Mouse (Mus musculus): ENCODE results near the gene Pbx4. TPM values are rescaled to one million over a fixed set of nuclear protein-coding genes. Genes with fewer than 3 reads are reported as not detected.

The Pbx4 gene
- polyA plus RNA-seq, 1 experiment from 2014 or later = 3.1 TPM

GRCm38 (mm10) chr8:69890813-69891241 lies 58.5 kb downstream of the Pbx4 start:
- ATAC-seq = no peak
- H3K27me3 ChIP-seq (replicated peaks) = peaks cover 58% of the 10 kb centered on the region
- 45% methylated on average over 19 of the region's 19 CpGs for WGBS (ENCODE audit: insufficient replicate concordance)

GRCm38 (mm10) chr8:69893863-69894262 lies 61.6 kb downstream of the Pbx4 start:
- H3K9ac ChIP-seq = no peak overlapping the region
- no peak overlapping the region for H3K4me3 ChIP-seq
- H3K27me3 ChIP-seq (replicated peaks) = peaks cover 27% of the 10 kb centered on the region
- 55% methylated on average over 17 of the region's 17 CpGs for WGBS (ENCODE audit: insufficient replicate concordance)
- no peak overlapping the region for H3K4me2 ChIP-seq
- 0 out of 2 replicates have a peak, but pooled peaks have one; percentile 13 for ATAC-seq
- H3K9me3 ChIP-seq (replicated peaks) = no peaks in the 10 kb centered on the region
- no peak overlapping the region for H3K27ac ChIP-seq
- peaks cover 50% of the 10 kb centered on the region for H3K4me1 ChIP-seq
- H3K36me3 ChIP-seq = peaks cover 68% of the 10 kb centered on the region

More at GRCm38 (mm10) chr8:69890813-69891241, 58.5 kb downstream of the Pbx4 start:
- H3K4me1 ChIP-seq = peaks cover 36% of the 10 kb centered on the region
- H3K9me3 ChIP-seq (replicated peaks) = no peaks in the 10 kb centered on the region
- H3K27ac ChIP-seq = no peak overlapping the region
- H3K36me3 ChIP-seq = peaks cover 37% of the 10 kb centered on the region
- H3K4me3 ChIP-seq = no peak overlapping the region
- H3K9ac ChIP-seq = no peak overlapping the region
- H3K4me2 ChIP-seq = no peak overlapping the region

DNA sequence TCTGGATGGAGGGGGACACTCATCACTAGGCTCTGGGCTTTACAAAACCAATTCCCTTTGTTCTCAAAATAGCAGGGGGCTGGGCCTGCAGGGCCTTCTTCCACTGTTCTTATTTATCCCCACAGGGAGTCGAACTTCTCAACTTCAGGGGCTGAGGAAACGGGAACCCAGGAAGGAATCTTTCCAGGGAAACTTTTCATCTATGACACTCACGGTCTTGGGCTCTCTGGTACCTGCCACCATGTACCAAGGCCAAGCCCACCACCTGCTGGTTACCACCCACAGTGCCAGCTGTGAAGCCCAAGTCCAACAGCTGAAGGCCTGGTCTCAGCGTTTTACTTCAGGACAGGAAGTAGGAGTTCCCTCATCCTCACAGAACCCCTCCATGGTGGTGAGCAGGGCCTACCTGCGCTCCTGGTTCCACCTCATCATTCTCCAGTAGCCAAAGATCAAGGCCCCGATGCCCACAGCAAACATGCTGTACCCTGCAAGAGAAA lies 62.6 kb downstream of the Pbx4 start:
- Histone ChIP-seq H3K9me3 (replicated peaks) (no peaks in the 10 kb centered on the region), H3K36me3 (peaks cover 77% of the 10 kb centered on the region), H3K4me2 (no peak overlapping the region), H3K9ac (no peak overlapping the region), H3K4me1 (peaks cover 53% of the 10 kb centered on the region), H3K27ac (no peak overlapping the region), H3K4me3 (no peak overlapping the region), H3K27me3 (replicated peaks) (peaks cover 17% of the 10 kb centered on the region)
- ATAC-seq = no peak
- WGBS (ENCODE audit: insufficient replicate concordance) = 71% methylated on average over 6 of the region's 6 CpGs

GRCm38 (mm10) chr8:69895772-69896451 lies 63.6 kb downstream of the Pbx4 start:
- peaks cover 7% of the 10 kb centered on the region; the same call in 1 of the 2 replicates for H3K27me3 ChIP-seq (replicated peaks)
- ATAC-seq = no peak
- peaks cover 64% of the 10 kb centered on the region for H3K4me1 ChIP-seq
- no peak overlapping the region for H3K9ac ChIP-seq
- H3K4me2 ChIP-seq = no peak overlapping the region
- H3K4me3 ChIP-seq = no peak overlapping the region
- no peak overlapping the region for H3K27ac ChIP-seq
- H3K9me3 ChIP-seq (replicated peaks) = no peaks in the 10 kb centered on the region
- peaks cover 80% of the 10 kb centered on the region for H3K36me3 ChIP-seq
- 73% methylated on average over 4 of the region's 4 CpGs for WGBS (ENCODE audit: insufficient replicate concordance)

DNA sequence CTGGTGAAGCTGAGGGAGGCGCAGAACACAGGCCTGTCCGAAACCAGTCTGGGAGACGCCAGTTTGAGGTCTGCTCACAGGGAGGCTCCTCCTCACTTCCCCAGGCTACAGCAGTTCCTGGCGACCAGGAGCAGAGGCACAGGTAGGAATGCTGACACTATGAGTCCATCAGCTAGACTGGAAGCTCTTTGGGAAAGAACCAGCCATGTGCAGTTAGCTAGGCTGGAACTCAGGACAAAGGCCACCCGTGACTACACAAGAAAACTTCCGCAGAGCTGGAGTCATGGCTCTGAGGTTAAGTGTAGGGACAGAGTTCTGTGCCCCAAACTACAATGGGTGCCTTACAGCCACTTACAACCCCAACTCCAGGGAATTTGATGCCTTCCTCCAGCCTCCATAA lies 65.6 kb downstream of the Pbx4 start:
- no peak overlapping the region for H3K27ac ChIP-seq
- no peak overlapping the region for H3K9ac ChIP-seq
- H3K4me1 ChIP-seq = peaks cover 76% of the 10 kb centered on the region
- H3K27me3 ChIP-seq (replicated peaks) = no peaks in the 10 kb centered on the region
- WGBS (ENCODE audit: insufficient replicate concordance) = 83% methylated on average over 6 of the region's 6 CpGs
- H3K4me2 ChIP-seq = no peak overlapping the region
- no peak for ATAC-seq
- peaks cover 71% of the 10 kb centered on the region for H3K36me3 ChIP-seq
- H3K4me3 ChIP-seq = no peak overlapping the region
- no peaks in the 10 kb centered on the region for H3K9me3 ChIP-seq (replicated peaks)

DNA sequence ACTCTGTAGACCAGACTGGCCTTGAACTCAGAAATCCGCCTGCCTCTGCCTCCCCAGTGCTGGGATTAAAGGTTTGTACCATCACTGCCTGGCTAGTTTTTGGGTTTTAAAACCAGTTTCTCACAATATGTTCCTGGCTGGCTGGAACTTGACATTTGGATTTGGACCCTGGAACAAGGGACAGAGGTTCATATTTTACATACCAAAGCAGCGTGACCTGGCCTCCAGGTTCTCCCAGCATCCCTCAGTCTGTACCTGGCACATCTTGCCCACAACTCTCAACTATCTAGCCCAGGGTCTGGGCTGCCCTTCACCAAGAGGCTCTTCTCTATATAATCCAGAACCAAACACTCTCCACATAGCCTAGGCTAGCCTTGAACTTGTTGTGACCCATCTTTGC lies 67.6 kb downstream of the Pbx4 start:
- H3K4me3 ChIP-seq = peak overlapping the region; percentile 87
- no peak overlapping the region for H3K27ac ChIP-seq
- 83% methylated on average over 2 of the region's 2 CpGs for WGBS (ENCODE audit: insufficient replicate concordance)
- H3K4me1 ChIP-seq = peaks cover 82% of the 10 kb centered on the region
- no peak for ATAC-seq
- H3K27me3 ChIP-seq (replicated peaks) = no peaks in the 10 kb centered on the region
- H3K9me3 ChIP-seq (replicated peaks) = no peaks in the 10 kb centered on the region
- peaks cover 51% of the 10 kb centered on the region for H3K36me3 ChIP-seq
- peak overlapping the region; percentile 99 for H3K4me2 ChIP-seq
- peak overlapping the region; percentile 83; the same call in 1 of the 2 replicates for H3K9ac ChIP-seq

GRCm38 (mm10) chr8:69900895-69901451 lies 68.7 kb downstream of the Pbx4 start:
- 6% methylated on average over 12 of the region's 12 CpGs for WGBS (ENCODE audit: insufficient replicate concordance)
- Histone ChIP-seq H3K9me3 (replicated peaks) (no peaks in the 10 kb centered on the region), H3K4me2 (peak overlapping the region; percentile 99), H3K36me3 (peaks cover 41% of the 10 kb centered on the region), H3K4me1 (peaks cover 88% of the 10 kb centered on the region), H3K9ac (peak overlapping the region; percentile 83), H3K27me3 (replicated peaks) (no peaks in the 10 kb centered on the region), H3K27ac (peak overlapping the region; percentile 98), H3K4me3 (peak overlapping the region; percentile 87)
- no peak for ATAC-seq

DNA sequence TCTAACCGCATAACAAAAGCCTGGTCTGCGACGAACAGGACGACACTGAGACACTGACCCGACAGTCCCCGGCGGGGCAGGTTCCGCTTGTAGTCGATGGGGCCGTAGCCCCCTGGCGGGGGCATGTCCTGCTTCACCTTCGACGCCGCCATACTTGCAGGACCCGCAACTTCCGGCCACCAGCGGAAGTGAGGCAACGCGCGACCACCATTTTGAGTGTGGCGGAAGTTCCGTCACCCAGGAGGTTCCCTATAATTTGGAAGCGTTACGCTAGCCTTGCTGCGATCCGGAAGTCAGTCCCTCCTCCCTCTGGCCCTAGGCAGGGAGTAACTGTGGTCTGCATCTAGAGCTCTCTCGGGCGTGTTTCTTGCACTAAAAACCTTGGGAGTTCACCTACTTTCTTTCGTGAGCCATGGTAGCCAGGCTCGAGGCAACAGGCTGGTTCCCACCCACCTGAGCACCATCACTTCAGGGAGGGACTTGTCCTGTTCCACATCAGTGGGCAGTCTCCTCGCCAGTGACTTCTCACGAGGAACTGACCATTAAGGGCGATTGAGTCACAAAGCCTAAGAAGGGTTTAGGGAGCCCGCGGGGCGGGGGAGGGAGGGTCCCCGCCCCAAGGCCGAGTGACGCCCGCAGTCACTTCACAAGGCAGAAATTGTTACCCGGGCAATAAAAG lies 69.3 kb downstream of the Pbx4 start:
- Histone ChIP-seq H3K9ac (peak overlapping the region; percentile 90), H3K27ac (peak overlapping the region; percentile 98), H3K36me3 (peaks cover 34% of the 10 kb centered on the region), H3K9me3 (replicated peaks) (no peaks in the 10 kb centered on the region), H3K27me3 (replicated peaks) (no peaks in the 10 kb centered on the region), H3K4me2 (peak overlapping the region; percentile 99), H3K4me3 (peak overlapping the region; percentile 87), H3K4me1 (peaks cover 87% of the 10 kb centered on the region)
- peak; percentile 71 for ATAC-seq
- 4% methylated on average over 41 of the region's 41 CpGs for WGBS (ENCODE audit: insufficient replicate concordance)

- 2% methylated on average over 89 of the region's 89 CpGs for WGBS (ENCODE audit: insufficient replicate concordance)
- Histone ChIP-seq H3K4me1 (peaks cover 79% of the 10 kb centered on the region), H3K9ac (peak within 1 kb of the TSS; percentile 90), H3K27me3 (replicated peaks) (no peaks in the 10 kb centered on the region), H3K9me3 (replicated peaks) (no peaks in the 10 kb centered on the region), H3K27ac (peak within 1 kb of the TSS; percentile 98), H3K4me3 (peak within 1 kb of the TSS; percentile 87), H3K36me3 (peaks cover 29% of the 10 kb centered on the region), H3K4me2 (peak within 1 kb of the TSS; percentile 99)
- ATAC-seq = peak; percentile 37
Observed at GRCm38 (mm10) chr8:69902163-69903062, 70.1 kb downstream of the Pbx4 start, which contains the start of the genes Tssk6, Ndufa13 and Yjefn3. Gene Tssk6 (plus strand): TSS chr8:69902184. Gene Ndufa13 (minus strand): TSS chr8:69902558. Gene Yjefn3 (minus strand): TSS chr8:69902712.

DNA sequence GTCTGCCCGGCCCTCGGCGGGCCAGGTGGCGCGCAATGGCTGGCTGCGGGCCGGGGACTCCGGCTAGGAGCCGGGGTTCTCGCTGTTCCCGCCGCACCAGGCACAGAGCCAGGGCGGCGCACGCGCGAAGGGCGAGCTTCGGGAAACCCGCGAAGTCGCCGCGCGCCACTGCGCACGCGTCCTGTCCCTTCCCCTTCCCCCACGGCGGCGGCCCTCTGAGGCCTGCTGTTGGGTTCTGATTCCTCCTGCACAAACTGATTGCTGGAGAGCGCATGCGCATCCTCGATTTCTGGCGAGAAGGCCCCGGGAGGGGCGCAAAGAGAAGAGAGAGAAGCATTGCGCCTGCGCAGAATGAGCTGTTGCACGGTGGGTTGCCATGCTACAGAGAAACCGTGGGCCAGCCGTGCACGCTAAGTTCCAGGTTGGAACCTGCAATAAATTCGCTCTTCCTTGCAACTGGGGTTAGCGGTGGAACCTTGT lies 70.8 kb downstream of the Pbx4 start:
- Histone ChIP-seq H3K27ac (peak overlapping the region; percentile 98), H3K36me3 (peaks cover 29% of the 10 kb centered on the region), H3K9me3 (replicated peaks) (no peaks in the 10 kb centered on the region), H3K9ac (peak overlapping the region; percentile 90), H3K4me2 (peak overlapping the region; percentile 99), H3K4me1 (peaks cover 73% of the 10 kb centered on the region), H3K4me3 (peak overlapping the region; percentile 87), H3K27me3 (replicated peaks) (no peaks in the 10 kb centered on the region)
- peak; percentile 86 for ATAC-seq
- under 1% methylated on average over 45 of the region's 45 CpGs for WGBS (ENCODE audit: insufficient replicate concordance)

- H3K27me3 ChIP-seq (replicated peaks) = no peaks in the 10 kb centered on the region
- 69% methylated on average over 8 of the region's 8 CpGs for WGBS (ENCODE audit: insufficient replicate concordance)
- peak overlapping the region; percentile 87; the same call in 1 of the 2 replicates for H3K4me3 ChIP-seq
- peaks cover 63% of the 10 kb centered on the region for H3K4me1 ChIP-seq
- H3K9ac ChIP-seq = peak overlapping the region; percentile 59; the same call in 1 of the 2 replicates
- H3K9me3 ChIP-seq (replicated peaks) = no peaks in the 10 kb centered on the region
- H3K4me2 ChIP-seq = peak overlapping the region; percentile 99
- H3K27ac ChIP-seq = 0 out of 2 replicates have a peak overlapping the region, but pooled peaks have one; percentile 98
- no peak for ATAC-seq
- H3K36me3 ChIP-seq = peaks cover 29% of the 10 kb centered on the region
Observed at GRCm38 (mm10) chr8:69904096-69904495, 71.8 kb downstream of the Pbx4 start.
